Mouse (Mus musculus) kidney, postnatal 0 days (tissue): ENCODE data around the gene Tyk2. TPM values are rescaled to one million over a fixed set of nuclear protein-coding genes. Genes with fewer than 3 reads are reported as not detected.

ENCODE experiments used
- ATAC-seq: fragments of 200-750 bp; cut with Nextera tagmentation; replicated peaks from 2 replicates; pipeline ENCODE4 v1.8.0; 2017; ENCODE audit warnings: low read depth, moderate number of reproducible peaks, moderate TSS enrichment, moderate library complexity; ENCODE audit not compliant: low FRiP score
- DNase-seq: peaks from one replicate; pipeline ENCODE4 v3.0.0-alpha.2; 2016; ENCODE audit warnings: low spot score
- H3K27ac ChIP-seq: fragments of 300-500 bp; sonication (generic); 2 replicates; pipeline ENCODE4 v1.5.1; 2014; ENCODE audit warnings: mild to moderate bottlenecking
- H3K27me3 ChIP-seq: fragments of 300-500 bp; sonication (generic); 2 replicates; pipeline ENCODE4 v1.6.1; 2014; ENCODE audit warnings: low read length, mixed read lengths; ENCODE audit not compliant: insufficient read depth
- H3K36me3 ChIP-seq: fragments of 300-500 bp; sonication (generic); 2 replicates; pipeline ENCODE4 v1.6.1; 2014; ENCODE audit warnings: low read length, mixed read lengths; ENCODE audit not compliant: insufficient read depth
- H3K4me1 ChIP-seq: fragments of 300-500 bp; sonication (generic); replicated peaks from 2 replicates; pipeline ENCODE4 v1.6.1; 2014; ENCODE audit warnings: antibody characterized with exemption, low read length, mixed read lengths; ENCODE audit not compliant: insufficient read depth
- H3K4me2 ChIP-seq: fragments of 300-500 bp; sonication (generic); 2 replicates; pipeline ENCODE4 v1.6.1; 2014; ENCODE audit warnings: mild to moderate bottlenecking, low read length, moderate library complexity, mixed read lengths
- H3K4me3 ChIP-seq: fragments of 300-500 bp; sonication (generic); replicated peaks from 2 replicates; pipeline ENCODE4 v1.5.1; 2014; ENCODE audit warnings: low read depth, low read length
- H3K9ac ChIP-seq: fragments of 300-500 bp; sonication (generic); 2 replicates; pipeline ENCODE4 v1.6.1; 2014; ENCODE audit warnings: low read depth, low read length
- H3K9me3 ChIP-seq: fragments of 300-500 bp; sonication (generic); replicated peaks from 2 replicates; pipeline ENCODE4 v1.6.1; 2016; ENCODE audit warnings: low read length, inconsistent platforms, mixed read lengths
- CTCF ChIP-seq: IDR thresholded peaks from 2 replicates; pipeline ENCODE4 v1.5.1; 2016; ENCODE audit warnings: antibody characterized with exemption, low read depth, mild to moderate bottlenecking, moderate library complexity
- WGBS: fragments of 180-500 bp; shearing (Covaris S2); extraction: QIAGEN DNeasy Blood & Tissue Kit; methylation state at CpG from one replicate; pipeline ENCODE4 v1.1.7; 2014; 5-methylcytosine and 5-hydroxymethylcytosine counted together
- polyA plus RNA-seq: library from polyadenylated mRNA; unstranded; fragments of >200 nt; fragmentation: Nextera tagmentation; extraction: Ambion mirVana; gene quantifications from 2 replicates; pipeline ENCODE4 v1.2.1, GENCODE M21; 2015

The Tyk2 gene
- 8.6 and 9.4 TPM in 2 replicates for polyA plus RNA-seq

- Histone ChIP-seq H3K4me2 (peak within 1 kb of the TSS; percentile 68), H3K9me3 (no peaks in the 10 kb centered on the region), H3K27ac (peak within 1 kb of the TSS; percentile 70), H3K9ac (peak within 1 kb of the TSS; percentile 57), H3K36me3 (peaks cover 8% of the 10 kb centered on the region; the same call in 1 of the 2 replicates), H3K4me1 (0 out of 2 replicates have a peak, but pooled peaks cover 3% of the 10 kb centered on the region), H3K4me3 (peak within 1 kb of the TSS; percentile 61), H3K27me3 (no peaks in the 10 kb centered on the region)
- 0 out of 2 replicates have a peak, but pooled peaks have one; percentile 11 for TF ChIP-seq CTCF
- WGBS, result 6% methylated on average over 37 of the region's 37 CpGs
- peak; percentile 99 for DNase-seq
- peak; percentile 95 for ATAC-seq
Observed at GRCm38 (mm10) chr9:21131059-21131956, at the start of gene Tyk2. TSS of gene Tyk2 (minus strand) at chr9:21131243.

DNA sequence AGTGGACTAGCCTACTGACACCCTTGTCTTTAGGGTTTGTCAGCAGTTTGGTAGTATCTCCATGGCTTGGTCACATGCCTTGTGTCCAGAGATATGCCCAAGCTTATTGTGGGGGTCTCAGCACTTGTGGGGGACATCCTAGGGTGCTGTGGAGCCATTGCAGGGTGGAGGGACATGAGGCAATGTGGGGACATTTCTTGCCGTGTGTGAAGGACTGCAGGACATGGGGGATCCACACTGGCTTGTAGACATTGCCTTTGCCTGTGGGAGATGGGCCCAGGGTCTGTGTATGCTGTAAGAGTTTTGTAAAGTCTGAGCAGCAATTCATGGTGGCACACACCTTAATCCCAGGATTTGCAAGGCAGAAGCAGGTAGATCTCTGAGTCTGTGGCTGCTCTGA, 49.8 kb upstream of the Tyk2 start:
- WGBS, result 58% methylated on average over 1 of the region's 1 CpGs
- Histone ChIP-seq H3K9me3 (no peaks in the 10 kb centered on the region), H3K4me1 (peaks cover 9% of the 10 kb centered on the region; the same call in 1 of the 2 replicates), H3K27me3 (no peaks in the 10 kb centered on the region), H3K9ac (no peak overlapping the region), H3K4me3 (no peak overlapping the region), H3K27ac (0 out of 2 replicates have a peak overlapping the region, but pooled peaks have one; percentile 13), H3K36me3 (no peaks in the 10 kb centered on the region), H3K4me2 (no peak overlapping the region)
- DNase-seq, result no peak
- TF ChIP-seq CTCF, result no peak
- no peak for ATAC-seq

DNA sequence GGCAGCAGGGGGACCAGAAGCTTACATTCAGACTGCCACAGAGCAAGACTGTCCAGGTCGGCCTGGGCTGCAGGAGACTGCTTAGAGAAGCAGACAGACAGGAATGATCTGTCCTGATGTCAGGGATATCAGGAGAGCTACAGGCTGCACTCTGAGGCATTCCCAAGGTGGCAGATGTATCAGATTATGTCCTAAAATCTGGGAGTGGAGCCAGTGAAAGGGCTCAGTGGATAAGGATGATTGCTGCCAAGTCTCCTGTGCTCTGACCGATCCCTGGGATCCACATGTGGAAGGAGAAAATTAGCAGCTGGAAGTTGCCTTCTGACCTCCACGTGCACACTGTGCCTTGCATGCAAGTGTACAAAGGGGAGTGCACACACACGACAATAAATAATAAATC, 49.4 kb upstream of the Tyk2 start:
- Histone ChIP-seq H3K4me2 (no peak overlapping the region), H3K27me3 (no peaks in the 10 kb centered on the region), H3K36me3 (no peaks in the 10 kb centered on the region), H3K27ac (no peak overlapping the region), H3K9ac (no peak overlapping the region), H3K4me3 (no peak overlapping the region), H3K4me1 (peaks cover 9% of the 10 kb centered on the region; the same call in 1 of the 2 replicates), H3K9me3 (no peaks in the 10 kb centered on the region)
- TF ChIP-seq CTCF, result no peak
- DNase-seq (no peak), ATAC-seq (no peak)
- 54% methylated on average over 4 of the region's 4 CpGs for WGBS

GRCm38 (mm10) chr9:21172364-21172763, 41.3 kb upstream of the Tyk2 start:
- no peak for ATAC-seq
- Histone ChIP-seq H3K9ac (no peak overlapping the region), H3K4me2 (no peak overlapping the region), H3K27me3 (no peaks in the 10 kb centered on the region), H3K9me3 (no peaks in the 10 kb centered on the region), H3K4me1 (0 out of 2 replicates have a peak, but pooled peaks cover 10% of the 10 kb centered on the region), H3K36me3 (no peaks in the 10 kb centered on the region), H3K27ac (no peak overlapping the region), H3K4me3 (no peak overlapping the region)
- no peak for TF ChIP-seq CTCF
- WGBS, result 59% methylated on average over 6 of the region's 6 CpGs
- no peak for DNase-seq

DNA sequence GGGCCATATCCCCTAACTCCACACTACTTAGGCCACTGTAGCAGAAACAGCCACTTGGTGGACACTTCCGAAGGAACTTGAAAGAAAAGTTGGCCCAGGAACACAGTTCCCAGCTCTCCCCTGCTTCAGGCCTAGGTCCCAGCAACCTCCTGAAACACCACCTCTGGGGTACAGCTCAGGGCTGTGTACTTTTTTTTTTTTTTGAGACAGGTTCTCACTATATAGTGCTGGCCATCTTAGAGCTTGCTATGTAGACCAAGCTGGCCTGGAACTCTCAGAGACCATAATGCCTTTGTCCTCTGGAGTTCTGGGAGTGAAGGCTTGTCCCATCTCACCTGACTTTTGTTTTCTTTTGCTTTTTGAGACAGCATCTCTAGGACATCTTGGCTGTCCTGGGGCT, 38.1 kb upstream of the Tyk2 start:
- Histone ChIP-seq H3K9ac (no peak overlapping the region), H3K4me3 (no peak overlapping the region), H3K4me2 (0 out of 2 replicates have a peak overlapping the region, but pooled peaks have one; percentile 86), H3K9me3 (no peaks in the 10 kb centered on the region), H3K27me3 (peaks cover 21% of the 10 kb centered on the region), H3K27ac (peak overlapping the region; percentile 95; the same call in 1 of the 2 replicates), H3K4me1 (peaks cover 20% of the 10 kb centered on the region; the same call in 1 of the 2 replicates), H3K36me3 (no peaks in the 10 kb centered on the region)
- no peak for ATAC-seq
- no peak for DNase-seq
- 50% methylated on average over 1 of the region's 1 CpGs for WGBS
- TF ChIP-seq CTCF, result no peak
